Mouse (Mus musculus): ENCODE measurements around the gene Pik3r6. TPM values are rescaled to one million over a fixed set of nuclear protein-coding genes. Genes with fewer than 3 reads are reported as not detected.
A peak's percentile ranks its signal among the peaks of the same experiment; 100 is the strongest.

Pik3r6 gene
- polyA plus RNA-seq, 1 experiment from 2014 or later = 5.6 TPM

GRCm38 (mm10) chr11:68544554-68544953, 41.7 kb downstream of the Pik3r6 start:
- TF ChIP-seq CTCF (IDR thresholded peaks at IDR 0.05; ENCODE audit: low read depth) = peak; percentile 85

GRCm38 (mm10) chr11:68545172-68545571, 42.4 kb downstream of the Pik3r6 start:
- no peaks in the 10 kb centered on the region for H3K9me3 ChIP-seq (ENCODE audit: low read depth, low read length)
- no peak overlapping the region; the same call in 1 of the 2 replicates for H3K27ac ChIP-seq (ENCODE audit: low read depth)
- WGBS = 40% methylated on average over 7 of the region's 7 CpGs
- ATAC-seq (ENCODE audit: insufficient read depth) = no peak
- H3K4me3 ChIP-seq (ENCODE audit: low read depth, low read length) = no peak overlapping the region
- H3K27me3 ChIP-seq (ENCODE audit: insufficient read depth, low read length) = no peaks in the 10 kb centered on the region
- DNase-seq = no peak
- no peak for TF ChIP-seq CTCF (IDR thresholded peaks at IDR 0.05; ENCODE audit: low read depth)
- no peak overlapping the region for H3K4me2 ChIP-seq
- no peaks in the 10 kb centered on the region for H3K4me1 ChIP-seq (ENCODE audit: insufficient read depth)
- H3K36me3 ChIP-seq (ENCODE audit: insufficient read depth) = no peaks in the 10 kb centered on the region
- H3K9ac ChIP-seq = no peak overlapping the region

More at GRCm38 (mm10) chr11:68544554-68544953, 41.7 kb downstream of the Pik3r6 start:
- 9% methylated on average over 8 of the region's 8 CpGs for WGBS
- no peak overlapping the region for H3K4me2 ChIP-seq
- H3K36me3 ChIP-seq (ENCODE audit: insufficient read depth) = no peaks in the 10 kb centered on the region
- DNase-seq (peak; percentile 74), ATAC-seq (ENCODE audit: insufficient read depth) (peak; percentile 58; the same call in 1 of the 2 replicates)
- no peaks in the 10 kb centered on the region for H3K27me3 ChIP-seq (ENCODE audit: insufficient read depth, low read length)
- H3K27ac ChIP-seq (ENCODE audit: low read depth) = no peak overlapping the region
- no peak overlapping the region for H3K9ac ChIP-seq
- no peaks in the 10 kb centered on the region for H3K9me3 ChIP-seq (ENCODE audit: low read depth, low read length)
- H3K4me1 ChIP-seq (ENCODE audit: insufficient read depth) = no peaks in the 10 kb centered on the region
- no peak overlapping the region for H3K4me3 ChIP-seq (ENCODE audit: low read depth, low read length)

DNA sequence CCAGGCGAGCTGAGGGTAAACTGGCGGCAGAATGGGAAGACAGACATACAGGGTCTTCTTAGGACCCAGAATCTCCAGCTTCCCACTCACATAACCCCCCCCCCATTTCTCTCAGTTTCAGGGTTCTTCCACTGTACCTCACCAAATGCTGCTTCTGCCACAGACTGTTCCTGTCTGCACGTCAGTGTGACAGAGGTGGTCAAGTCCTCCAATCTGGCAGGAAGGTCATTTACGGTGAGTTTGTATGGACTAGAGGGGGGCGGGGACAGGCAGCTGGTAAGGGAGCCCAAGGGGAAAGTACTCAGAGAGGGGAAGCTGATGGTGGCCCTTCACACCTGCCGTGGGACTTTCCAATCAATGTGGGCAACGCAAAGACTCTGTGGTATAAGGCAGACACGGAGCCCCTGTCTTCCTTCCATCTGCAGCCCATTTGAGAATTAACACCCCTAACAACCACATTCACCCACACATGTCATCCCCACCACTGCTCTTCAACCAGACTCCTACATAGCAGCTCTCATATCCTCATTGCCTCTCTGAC, 42.9 kb downstream of the Pik3r6 start:
- Histone ChIP-seq H3K9ac (no peak overlapping the region), H3K27ac (ENCODE audit: low read depth) (no peak overlapping the region; the same call in 1 of the 2 replicates), H3K9me3 (ENCODE audit: low read depth, low read length) (no peaks in the 10 kb centered on the region), H3K4me2 (no peak overlapping the region), H3K4me3 (ENCODE audit: low read depth, low read length) (no peak overlapping the region), H3K27me3 (ENCODE audit: insufficient read depth, low read length) (no peaks in the 10 kb centered on the region), H3K4me1 (ENCODE audit: insufficient read depth) (no peaks in the 10 kb centered on the region), H3K36me3 (ENCODE audit: insufficient read depth) (no peaks in the 10 kb centered on the region)
- WGBS = 71% methylated on average over 8 of the region's 8 CpGs
- DNase-seq (no peak), ATAC-seq (ENCODE audit: insufficient read depth) (no peak)
- TF ChIP-seq CTCF (IDR thresholded peaks at IDR 0.05; ENCODE audit: low read depth) = no peak

DNA sequence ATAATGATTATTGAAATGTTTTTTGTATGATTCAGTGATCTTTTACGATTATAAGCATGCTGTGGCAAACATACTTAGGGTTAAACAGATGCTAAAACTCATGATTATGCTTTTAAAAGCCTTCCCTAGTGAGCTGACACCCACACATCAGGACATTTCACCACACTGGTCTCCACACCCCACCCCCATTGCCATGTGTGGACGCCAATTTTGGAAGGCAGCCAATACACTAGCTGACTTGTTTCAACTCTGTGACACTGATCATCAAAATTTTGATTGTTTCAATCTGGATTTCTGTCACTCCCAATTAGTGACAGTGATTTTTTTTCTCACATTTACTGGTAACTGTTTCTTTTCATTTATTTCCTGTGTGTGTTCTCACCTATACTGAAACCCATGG, 44.7 kb downstream of the Pik3r6 start:
- 21% methylated on average over 2 of the region's 2 CpGs for WGBS

DNA sequence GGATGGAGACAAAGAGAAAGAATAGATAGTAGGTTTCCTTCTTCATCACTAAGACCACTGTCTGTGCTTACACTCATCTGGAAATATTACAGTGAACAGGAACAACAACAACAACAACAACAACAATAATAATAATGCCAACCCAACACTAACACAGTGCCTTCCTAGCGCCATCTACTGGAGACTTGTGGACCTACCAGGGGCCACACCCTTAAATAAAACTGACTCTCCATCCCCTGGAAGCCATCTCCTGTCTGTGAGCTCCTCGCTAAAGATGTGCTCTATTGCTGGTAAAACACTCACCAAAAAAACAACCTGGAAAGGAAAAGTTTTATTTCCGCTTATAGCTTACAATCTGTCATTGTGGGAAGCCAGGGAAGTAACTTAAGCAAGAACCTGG, 46.8 kb downstream of the Pik3r6 start:
- 49% methylated on average over 3 of the region's 3 CpGs for WGBS
- H3K4me3 ChIP-seq (ENCODE audit: low read depth, low read length) = no peak overlapping the region
- peak; percentile 53 for TF ChIP-seq CTCF (IDR thresholded peaks at IDR 0.05; ENCODE audit: low read depth)

More for the DNA sequence above, 44.7 kb downstream of the Pik3r6 start:
- DNase-seq (peak; percentile 80), ATAC-seq (ENCODE audit: insufficient read depth) (no peak; the same call in 1 of the 2 replicates)
- Histone ChIP-seq H3K4me2 (no peak overlapping the region), H3K36me3 (ENCODE audit: insufficient read depth) (no peaks in the 10 kb centered on the region), H3K27me3 (ENCODE audit: insufficient read depth, low read length) (no peaks in the 10 kb centered on the region), H3K9me3 (ENCODE audit: low read depth, low read length) (no peaks in the 10 kb centered on the region), H3K4me3 (ENCODE audit: low read depth, low read length) (no peak overlapping the region), H3K4me1 (ENCODE audit: insufficient read depth) (no peaks in the 10 kb centered on the region), H3K9ac (no peak overlapping the region), H3K27ac (ENCODE audit: low read depth) (no peak overlapping the region)
- TF ChIP-seq CTCF (IDR thresholded peaks at IDR 0.05; ENCODE audit: low read depth) = no peak

DNA sequence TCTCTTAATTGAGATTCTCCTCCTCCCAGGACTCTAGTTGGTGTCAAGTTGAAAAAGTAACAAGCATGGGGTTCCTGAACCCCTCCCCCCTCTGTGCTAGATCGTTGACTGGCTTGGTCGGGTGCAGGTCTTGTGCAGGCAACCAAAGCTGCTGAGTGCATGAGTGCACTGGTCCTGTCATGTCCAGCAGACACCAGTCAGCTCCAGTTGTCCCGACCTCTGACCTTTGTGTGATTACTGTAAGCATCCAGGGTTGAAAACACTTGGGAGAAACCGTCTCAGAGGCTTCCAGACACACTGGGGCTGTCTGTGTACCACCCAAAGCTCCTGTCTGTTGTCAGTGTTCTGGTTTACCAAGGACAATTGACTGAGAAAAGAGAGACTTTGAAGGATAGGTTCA, 47.5 kb downstream of the Pik3r6 start:
- H3K4me1 ChIP-seq (ENCODE audit: insufficient read depth) = no peaks in the 10 kb centered on the region
- no peaks in the 10 kb centered on the region for H3K36me3 ChIP-seq (ENCODE audit: insufficient read depth)
- ATAC-seq (ENCODE audit: insufficient read depth) = peak; percentile 55; the same call in 1 of the 2 replicates
- no peak overlapping the region for H3K4me2 ChIP-seq
- DNase-seq = peak; percentile 66
- no peaks in the 10 kb centered on the region for H3K27me3 ChIP-seq (ENCODE audit: insufficient read depth, low read length)
- H3K9ac ChIP-seq = no peak overlapping the region
- no peaks in the 10 kb centered on the region for H3K9me3 ChIP-seq (ENCODE audit: low read depth, low read length)
- H3K27ac ChIP-seq (ENCODE audit: low read depth) = no peak overlapping the region
- TF ChIP-seq CTCF (IDR thresholded peaks at IDR 0.05; ENCODE audit: low read depth) = no peak
- WGBS = 37% methylated on average over 4 of the region's 4 CpGs
- no peak overlapping the region for H3K4me3 ChIP-seq (ENCODE audit: low read depth, low read length)

More for the DNA sequence above, 46.8 kb downstream of the Pik3r6 start:
- Histone ChIP-seq H3K27me3 (ENCODE audit: insufficient read depth, low read length) (no peaks in the 10 kb centered on the region), H3K9me3 (ENCODE audit: low read depth, low read length) (no peaks in the 10 kb centered on the region), H3K4me2 (no peak overlapping the region), H3K27ac (ENCODE audit: low read depth) (no peak overlapping the region), H3K4me1 (ENCODE audit: insufficient read depth) (no peaks in the 10 kb centered on the region), H3K9ac (no peak overlapping the region), H3K36me3 (ENCODE audit: insufficient read depth) (no peaks in the 10 kb centered on the region)
- DNase-seq = no peak
- no peak for ATAC-seq (ENCODE audit: insufficient read depth)

GRCm38 (mm10) chr11:68553981-68554471, 51.2 kb downstream of the Pik3r6 start:
- H3K9me3 ChIP-seq (ENCODE audit: low read depth, low read length) = no peaks in the 10 kb centered on the region
- TF ChIP-seq CTCF (IDR thresholded peaks at IDR 0.05; ENCODE audit: low read depth) = peak; percentile 57
- H3K27me3 ChIP-seq (ENCODE audit: insufficient read depth, low read length) = no peaks in the 10 kb centered on the region
- no peak overlapping the region for H3K4me2 ChIP-seq
- H3K27ac ChIP-seq (ENCODE audit: low read depth) = no peak overlapping the region
- no peaks in the 10 kb centered on the region for H3K4me1 ChIP-seq (ENCODE audit: insufficient read depth)
- no peaks in the 10 kb centered on the region for H3K36me3 ChIP-seq (ENCODE audit: insufficient read depth)
- no peak for ATAC-seq (ENCODE audit: insufficient read depth)
- H3K4me3 ChIP-seq (ENCODE audit: low read depth, low read length) = no peak overlapping the region
- peak; percentile 60 for DNase-seq
- 33% methylated on average over 8 of the region's 8 CpGs for WGBS
- H3K9ac ChIP-seq = no peak overlapping the region

Measured in lung, embryonic 14.5 days (tissue).